Mouse (Mus musculus) spleen, postnatal 4 days (tissue): ENCODE data around the gene Togaram1.

ENCODE experiments used
- DNase-seq, 2 experiments: peaks; one replicate each; pipeline ENCODE4 v3.0.0; 2022; ENCODE audit warnings: low spot score in 2 of 2

Togaram1 gene

GRCm38 (mm10) chr12:65048799-65049198, 83.2 kb downstream of the Togaram1 start:
- no peak for DNase-seq

- no peak for DNase-seq
Measured at GRCm38 (mm10) chr12:65058203-65058602, 92.6 kb downstream of the Togaram1 start.

- no peak for DNase-seq
Measured at GRCm38 (mm10) chr12:65061082-65061481, 95.5 kb downstream of the Togaram1 start.

- DNase-seq: no peak
Measured at GRCm38 (mm10) chr12:65065241-65065640, 99.6 kb downstream of the Togaram1 start.

GRCm38 (mm10) chr12:65066234-65066633, 100.6 kb downstream of the Togaram1 start:
- no peak for DNase-seq

- DNase-seq: no peak
Measured at GRCm38 (mm10) chr12:65068409-65068808, 102.8 kb downstream of the Togaram1 start.
